Mouse (Mus musculus): Measurements from ENCODE around the gene Mns1.
"Not testable (repeated sequence)": the region's sequence is repeated elsewhere in the genome, so short reads cannot be mapped to it uniquely, and the experiment has no call there.

Mns1 gene

DNA sequence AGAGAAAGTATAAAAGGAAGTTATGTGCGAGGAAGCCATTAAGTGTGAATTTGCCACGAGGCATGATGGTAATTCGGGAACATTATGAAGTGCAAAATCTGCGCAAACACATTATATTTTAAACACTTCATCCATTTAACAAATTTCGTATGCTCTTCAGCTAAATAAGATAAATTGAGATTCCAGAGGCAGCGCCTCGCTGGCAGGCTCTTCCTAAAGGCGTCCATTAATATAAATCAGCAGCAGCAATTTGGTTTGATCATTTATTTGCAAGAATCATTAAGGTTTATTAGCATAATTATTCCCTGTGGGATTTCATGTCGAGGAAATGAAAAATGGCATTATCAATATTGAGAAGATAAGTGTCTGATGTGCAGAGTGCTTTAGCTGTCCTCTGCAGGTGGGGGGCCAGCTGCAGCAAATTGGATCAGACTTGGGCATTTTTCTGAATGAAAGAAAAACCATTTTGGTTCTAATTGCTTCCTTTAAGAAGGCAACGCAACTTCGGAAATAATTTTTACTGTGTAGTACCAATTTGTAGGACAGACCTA lies 12.4 kb upstream of the Mns1 start:
- DNase-seq (ENCODE audit: low read depth, low spot score), result no peak

DNA sequence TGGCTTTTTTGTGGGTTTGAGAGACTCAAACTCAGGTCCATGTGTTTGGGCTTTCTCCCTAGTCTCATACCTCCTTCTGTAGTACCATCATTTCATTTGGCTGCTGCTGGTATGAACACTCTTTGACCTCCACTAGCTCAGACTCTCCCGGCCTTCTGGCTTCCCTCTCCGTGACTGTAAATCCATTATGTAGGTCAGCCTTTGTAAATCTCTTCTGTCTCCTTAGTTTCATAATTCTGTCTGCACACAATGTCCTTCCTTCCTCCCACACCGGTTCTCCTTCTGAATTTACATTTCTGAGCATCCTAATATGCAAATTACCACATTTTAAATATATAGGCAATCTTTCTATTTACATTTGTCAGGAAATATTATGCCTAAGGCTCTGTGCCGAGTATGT lies 9.9 kb upstream of the Mns1 start:
- no peak for DNase-seq (ENCODE audit: low read depth, low spot score)

DNA sequence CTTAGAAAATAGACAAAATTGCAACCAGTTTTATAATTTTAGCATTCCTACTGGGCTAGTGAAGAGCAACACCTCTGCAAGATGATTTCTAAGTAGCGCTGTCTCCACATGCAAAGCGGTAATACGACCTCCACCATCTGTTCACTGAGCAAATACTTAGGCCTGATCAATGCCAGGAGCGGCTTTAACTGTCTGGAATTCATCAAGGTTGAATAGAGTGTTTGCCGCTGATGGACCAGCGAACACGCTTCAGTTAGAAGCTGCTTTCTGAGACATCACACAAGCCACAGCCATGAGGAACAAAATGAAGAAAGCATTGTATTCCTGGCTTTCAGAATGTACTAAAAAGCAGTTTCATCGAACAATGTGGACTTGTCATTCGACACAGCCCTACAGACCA lies 2.9 kb upstream of the Mns1 start:
- peak; percentile 55 for DNase-seq (ENCODE audit: low read depth, low spot score)

DNA sequence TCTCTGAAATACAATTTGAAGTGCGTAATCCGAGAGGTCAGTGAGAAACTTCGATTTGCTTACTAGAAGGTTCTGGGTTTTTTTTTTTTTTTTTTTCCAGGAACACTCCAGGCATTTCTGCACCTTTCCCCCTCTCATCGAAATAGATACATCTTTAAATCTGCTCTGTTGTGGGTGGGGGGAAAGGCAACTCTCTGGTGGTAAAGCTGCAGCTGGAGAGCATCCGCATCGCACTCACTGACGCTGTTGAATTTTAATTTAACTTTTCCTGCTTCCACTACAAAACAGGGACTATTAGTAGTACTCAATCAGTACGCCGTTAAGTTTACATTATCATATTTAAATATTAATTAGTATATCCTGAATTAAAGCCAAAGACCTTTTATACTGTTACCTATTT lies 938 bp downstream of the Mns1 start:
- DNase-seq (ENCODE audit: low read depth, low spot score), result no peak

DNA sequence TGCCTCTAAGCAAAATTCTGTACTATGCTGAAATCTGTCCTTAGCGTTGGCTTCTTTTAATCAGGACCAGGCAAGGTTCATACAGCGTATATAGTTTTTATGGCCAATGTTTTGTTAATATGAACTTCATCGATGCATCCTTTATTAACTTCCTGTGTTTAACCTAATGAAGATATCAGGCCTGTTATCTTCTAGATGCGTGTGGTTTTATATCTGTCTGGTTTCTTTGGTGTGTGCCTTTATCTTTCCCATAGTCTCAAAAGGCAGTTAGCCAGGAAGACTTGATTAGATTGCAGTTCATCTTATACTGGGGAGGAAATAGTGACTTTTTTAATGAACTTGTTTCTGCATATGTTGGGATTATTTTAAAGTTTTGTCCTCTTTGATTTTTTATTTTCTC lies 2.5 kb downstream of the Mns1 start:
- no peak for DNase-seq (ENCODE audit: low read depth, low spot score)

DNA sequence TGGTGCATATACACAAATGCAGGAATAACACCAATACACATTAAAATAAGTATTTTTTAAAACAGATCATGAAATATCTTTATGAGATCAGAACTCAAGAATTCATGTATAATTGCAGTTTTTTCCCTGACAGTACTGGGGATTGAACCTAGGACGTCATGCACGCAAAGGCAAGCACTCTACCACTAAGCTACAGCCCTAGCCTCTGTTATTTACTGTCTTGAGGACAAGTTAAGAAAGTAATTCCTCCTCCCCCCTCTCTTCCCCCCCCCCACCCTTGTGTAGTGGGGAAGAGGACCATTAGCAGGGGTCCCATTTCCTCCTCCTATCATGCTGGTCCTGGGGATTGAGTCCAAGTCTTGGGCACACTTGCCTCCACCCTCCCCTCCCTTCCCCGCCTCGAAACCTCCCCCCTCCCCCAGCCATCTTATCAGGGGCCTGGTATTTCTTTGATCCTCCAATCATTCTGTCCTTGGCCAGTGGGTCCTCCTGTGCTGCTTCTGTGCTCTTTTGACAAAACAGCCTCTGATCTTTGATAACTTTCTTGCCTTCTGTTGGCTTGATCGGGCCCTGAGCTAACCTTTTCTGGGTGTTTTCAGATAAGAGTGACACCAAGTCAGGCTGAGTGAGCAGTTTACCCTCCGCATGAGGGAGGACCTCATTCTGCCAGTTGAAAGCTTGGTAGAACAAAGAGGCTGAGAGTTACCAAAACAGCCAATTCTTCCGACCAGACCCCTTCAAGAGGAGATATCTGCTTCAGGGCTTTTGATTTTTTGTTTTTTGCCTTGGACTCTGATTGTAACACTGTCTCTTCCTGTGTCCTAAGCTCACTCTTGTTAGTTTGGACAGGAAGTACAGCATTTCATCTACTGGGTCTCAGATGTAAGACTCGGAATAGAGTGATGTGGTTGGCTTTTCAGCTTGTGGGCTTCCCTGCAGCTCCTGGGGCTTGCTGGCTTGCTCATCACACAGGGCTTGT lies 3.4 kb downstream of the Mns1 start:
- DNase-seq (ENCODE audit: low read depth, low spot score), result no peak

DNA sequence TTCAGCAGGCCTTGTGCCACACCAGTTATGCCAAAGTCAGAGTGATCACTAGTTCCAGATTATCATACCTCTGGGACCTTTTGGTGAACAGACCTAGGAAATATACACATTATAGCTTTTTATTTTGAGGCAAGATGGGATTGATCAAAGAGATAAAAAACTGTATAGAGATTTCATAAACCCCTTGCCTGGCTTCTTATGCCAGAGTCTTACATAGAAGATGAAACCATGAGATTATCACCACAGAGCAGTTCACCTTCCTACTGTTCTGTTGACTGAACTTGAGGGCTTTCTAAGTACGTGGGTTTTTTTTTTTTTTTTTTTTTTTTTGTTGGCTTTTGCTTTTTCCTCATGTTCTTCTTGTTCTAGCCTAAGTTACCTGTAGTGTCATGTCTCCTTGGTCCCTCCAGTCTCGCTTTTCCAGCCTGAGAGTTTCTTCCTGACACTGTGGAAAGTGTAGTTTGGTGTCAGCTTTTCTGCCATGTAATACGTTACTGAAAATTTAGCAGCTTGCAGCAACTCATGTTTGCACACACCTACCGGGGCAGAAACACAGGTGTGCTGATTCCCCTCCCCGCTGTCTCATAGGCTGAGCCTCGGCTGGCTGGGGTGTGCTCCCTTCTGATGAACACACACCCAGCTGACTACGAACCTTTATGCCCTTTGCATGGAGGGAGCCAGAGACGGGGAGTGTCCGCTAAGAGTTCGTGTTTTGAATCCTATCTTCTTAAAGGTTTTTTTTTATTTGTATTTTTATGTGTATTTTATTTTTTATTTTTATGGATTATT lies 4.3 kb downstream of the Mns1 start:
- DNase-seq (ENCODE audit: low read depth, low spot score), result no peak

DNA sequence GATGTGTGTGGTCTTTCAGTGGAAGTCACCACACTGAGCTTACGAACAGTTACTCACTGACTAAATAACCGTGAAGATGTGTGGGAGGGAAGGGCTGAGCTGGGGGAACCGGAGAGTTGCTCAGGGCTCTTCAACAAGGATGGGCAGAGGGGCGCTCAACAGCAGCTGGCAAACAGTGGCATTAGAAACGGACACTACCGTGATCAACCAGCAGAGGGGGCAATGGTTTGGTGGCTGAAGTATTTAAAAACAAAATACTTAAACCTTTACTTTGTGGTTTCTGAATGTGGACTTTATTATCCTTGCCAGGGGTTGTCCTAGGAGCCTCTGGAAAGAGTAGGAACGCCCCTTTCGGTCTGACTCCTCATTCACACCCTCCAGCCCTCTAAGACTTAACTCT lies 10.2 kb downstream of the Mns1 start:
- peak; percentile 45 for DNase-seq (ENCODE audit: low read depth, low spot score)

DNA sequence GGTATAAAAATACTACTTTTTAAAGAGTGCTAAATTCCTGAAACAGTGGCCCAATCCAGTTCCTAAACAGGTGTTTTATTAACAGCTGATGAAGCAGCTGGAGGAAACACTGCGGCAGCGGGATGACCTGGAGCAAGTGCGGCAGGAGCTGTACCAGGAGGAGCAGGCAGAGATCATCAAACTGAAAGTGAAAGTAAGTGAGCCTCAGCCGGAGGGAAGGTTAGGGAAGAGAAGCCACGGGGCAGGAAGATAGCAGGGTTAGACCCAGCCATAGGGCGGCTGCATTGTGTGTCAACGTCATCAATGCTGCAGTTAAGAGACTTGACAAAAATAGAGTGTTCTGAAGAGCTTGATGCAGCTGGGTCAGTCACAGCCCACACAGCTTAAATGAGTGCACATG lies 11.6 kb downstream of the Mns1 start:
- DNase-seq (ENCODE audit: low read depth, low spot score), result no peak

DNA sequence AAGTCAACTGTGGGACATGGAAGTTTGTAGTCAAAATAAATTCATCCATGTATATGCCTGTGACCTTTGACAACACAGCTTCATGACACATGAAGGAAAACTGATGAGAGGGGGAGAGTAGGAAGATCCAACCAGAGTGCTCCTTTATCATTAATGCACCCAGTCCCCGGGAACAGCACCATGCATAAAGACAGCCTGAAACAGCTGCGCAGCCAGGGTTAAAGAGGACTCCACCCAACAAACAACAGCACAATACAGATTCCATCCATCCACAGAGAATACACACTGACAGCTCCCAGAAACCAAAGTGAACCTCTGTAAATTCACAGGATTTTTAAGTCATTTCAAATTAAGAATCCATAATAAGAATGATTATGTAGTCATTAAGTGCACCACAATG lies 12.0 kb downstream of the Mns1 start:
- DNase-seq (ENCODE audit: low read depth, low spot score), result no peak

DNA sequence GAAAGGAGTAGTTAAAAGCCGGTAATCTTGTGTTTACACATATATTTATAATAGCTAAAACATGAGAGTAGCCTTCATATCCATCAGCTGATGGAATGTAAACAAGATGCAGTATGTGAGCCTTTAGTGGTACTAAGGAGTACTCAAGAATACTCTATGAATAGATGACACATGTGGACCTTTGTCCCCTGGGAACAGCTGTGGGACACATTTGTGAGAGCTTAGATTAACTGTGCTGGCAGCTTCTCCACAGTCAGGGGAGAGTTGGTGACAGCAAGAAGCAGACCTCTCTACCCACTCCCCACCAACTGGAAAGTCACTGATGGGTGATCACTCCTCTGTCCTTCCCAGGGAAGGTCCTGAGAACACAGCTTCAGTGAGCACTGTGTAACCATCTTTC lies 12.6 kb downstream of the Mns1 start:
- no peak for DNase-seq (ENCODE audit: low read depth, low spot score)

DNA sequence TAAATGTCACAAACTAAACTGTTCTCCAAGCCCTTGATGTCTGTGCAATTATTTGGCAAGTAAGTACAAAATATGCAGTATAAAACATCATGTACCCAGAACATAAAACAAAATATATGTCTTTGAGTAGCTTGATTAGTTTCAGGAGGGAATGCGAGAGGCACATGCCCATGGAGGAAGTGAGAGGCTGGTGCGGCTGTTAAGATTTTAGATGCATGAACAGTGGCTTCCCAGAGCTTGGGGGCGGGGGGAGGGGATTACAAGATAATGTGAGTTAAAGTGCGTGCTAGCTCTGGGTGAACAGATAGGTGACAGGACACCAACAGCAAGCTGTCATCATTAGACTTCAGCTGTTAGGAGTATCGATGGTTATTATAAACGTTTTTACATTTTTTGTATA lies 13.3 kb downstream of the Mns1 start:
- DNase-seq (ENCODE audit: low read depth, low spot score), result no peak

DNA sequence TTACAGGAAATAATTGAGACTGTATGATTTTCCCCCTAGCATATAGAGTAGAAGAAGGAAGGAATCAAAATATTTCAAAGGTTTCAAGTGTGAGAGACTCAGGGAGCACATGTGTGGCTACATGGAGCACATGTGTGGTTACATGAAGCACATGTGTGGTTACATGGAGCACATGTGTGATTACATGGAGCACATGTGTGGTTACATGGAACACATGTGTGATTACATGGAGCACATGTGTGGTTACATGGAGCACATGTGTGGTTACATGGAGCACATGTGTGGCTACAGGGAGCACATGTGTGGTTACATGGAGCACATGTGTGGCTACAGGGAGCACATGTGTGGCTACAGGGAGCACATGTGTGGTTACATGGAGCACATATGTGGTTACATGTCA lies 16.5 kb downstream of the Mns1 start:
- not testable (repeated sequence) for DNase-seq (ENCODE audit: low read depth, low spot score)

DNA sequence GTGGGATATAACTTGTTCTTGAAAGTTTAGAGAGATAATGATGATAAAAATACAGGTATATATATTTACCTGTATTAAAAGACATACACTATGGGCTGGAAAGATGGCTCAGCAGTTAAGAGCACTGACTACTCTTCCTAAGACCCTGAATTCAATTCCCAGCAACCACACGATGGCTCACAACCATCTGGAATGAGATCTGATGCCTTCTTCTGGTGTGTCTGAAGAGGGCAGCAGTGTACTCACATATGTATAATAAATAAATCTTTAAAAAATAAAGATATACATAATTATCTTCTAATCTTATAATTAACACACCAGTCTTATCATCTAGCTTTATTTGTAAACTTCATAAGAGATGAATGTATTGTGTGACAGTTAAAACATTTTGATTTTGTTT lies 18.6 kb downstream of the Mns1 start:
- DNase-seq (ENCODE audit: low read depth, low spot score), result no peak

DNA sequence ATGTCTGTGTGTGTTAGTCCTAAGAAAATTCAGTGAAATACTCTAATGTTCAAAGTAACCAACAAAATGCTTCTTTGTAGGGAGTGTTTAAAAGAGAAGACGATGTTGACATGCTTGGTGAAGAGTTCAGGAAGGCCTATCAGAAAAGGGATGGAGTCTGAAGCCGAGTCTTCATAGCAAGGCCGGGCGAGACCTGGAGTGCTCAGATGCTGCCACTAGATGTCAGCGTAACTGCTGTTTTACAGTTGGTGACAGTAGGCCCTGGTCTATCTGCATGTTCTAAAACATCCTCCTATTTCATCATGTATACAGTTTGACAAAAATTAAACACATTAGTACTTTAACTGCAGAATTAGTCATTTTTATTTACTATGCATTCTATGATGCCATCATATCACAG lies 20.4 kb downstream of the Mns1 start:
- DNase-seq (ENCODE audit: low read depth, low spot score), result peak; percentile 53

DNA sequence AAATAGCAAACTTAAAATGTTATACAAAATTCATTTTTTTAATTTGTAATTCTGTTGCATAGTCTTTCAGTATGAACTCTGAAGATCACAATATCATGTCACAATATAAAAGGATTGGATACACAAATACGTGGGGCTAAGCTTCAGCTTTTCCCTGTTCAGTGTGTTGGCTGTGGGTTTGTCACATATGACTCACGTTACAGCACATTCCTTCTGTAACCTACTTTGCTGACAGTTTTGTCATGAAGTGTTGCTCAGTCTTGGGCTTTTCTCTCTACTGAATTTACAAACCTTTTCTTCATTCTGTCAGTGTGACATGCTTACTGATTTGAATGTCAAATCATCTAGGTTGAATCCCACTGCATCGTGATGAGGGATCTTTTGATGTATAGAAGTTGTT lies 21.9 kb downstream of the Mns1 start:
- no peak for DNase-seq (ENCODE audit: low read depth, low spot score)

DNA sequence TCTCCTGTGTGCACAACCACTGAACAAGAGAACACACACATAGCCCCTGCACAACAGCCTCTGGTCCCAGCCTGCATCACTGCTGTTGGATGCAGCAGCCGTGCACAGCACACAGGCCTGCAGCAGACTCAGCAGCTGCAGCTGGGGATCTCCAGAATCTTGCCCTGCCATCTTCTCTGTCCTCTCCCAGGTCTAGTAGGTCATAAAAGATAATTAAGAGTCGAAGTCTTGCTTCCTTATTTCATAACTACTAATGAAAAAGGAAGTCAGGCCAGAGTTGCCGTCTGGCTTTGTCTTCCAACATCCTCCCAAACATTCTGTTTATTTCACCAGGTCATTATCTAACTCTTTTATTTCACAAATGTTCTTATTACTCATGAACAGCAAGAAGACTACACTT lies 23.0 kb downstream of the Mns1 start:
- DNase-seq (ENCODE audit: low read depth, low spot score), result no peak

DNA sequence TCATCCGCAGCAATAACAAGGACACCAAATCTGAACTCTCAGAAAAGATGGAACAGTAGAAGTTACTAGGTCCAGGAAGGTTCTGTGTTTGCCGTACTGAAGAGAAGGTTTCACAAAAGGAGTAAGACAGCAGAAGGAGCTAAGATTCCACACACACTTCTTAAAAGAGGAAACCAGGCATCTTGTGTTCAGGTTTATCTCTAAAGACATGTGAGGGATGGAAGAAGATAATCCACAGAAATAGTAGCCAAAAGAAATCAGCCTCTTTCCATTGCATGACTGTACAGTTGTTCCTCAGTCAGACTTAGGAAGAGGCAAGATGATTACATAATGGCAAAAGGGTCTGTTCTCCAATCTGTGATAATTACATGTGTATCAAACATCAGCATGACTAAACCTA lies 24.6 kb downstream of the Mns1 start:
- no peak for DNase-seq (ENCODE audit: low read depth, low spot score)

DNA sequence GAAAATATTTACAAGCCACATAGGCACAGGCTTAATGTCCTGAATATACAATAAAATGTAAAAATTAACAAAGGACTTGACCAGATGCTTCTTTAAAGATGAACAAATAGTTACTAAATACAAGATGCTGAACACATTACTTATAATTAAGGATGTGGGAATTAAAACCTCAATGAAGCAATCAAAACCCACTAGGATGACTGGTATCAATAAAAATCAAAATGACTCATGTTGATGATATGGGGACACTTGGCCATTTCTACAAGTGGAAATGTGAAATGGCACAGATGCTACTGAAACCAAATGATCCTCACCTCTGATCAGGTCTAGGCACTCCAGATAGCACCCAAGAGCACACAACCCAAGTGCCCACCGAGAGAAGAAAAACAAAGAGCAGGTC lies 27.0 kb downstream of the Mns1 start:
- no peak for DNase-seq (ENCODE audit: low read depth, low spot score)

DNA sequence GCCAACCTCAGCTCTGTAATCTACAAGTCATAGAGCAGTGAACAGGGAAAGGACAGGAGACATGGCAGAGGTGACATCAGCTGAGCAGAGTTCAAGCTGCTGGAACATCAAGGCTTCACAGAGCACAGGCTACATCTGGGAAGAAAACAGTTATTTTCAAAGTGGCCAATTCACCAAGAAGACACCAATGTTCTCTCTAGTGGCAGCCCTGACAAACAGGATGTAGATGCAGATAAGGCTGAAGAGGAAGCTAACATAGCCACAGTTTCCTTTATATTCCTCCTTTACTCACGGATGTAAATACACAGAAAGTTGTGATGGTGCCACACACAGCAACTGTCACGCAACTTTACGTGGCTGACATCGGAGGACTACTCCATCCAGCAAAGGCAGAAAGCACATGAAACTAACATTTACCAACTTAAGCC lies 28.0 kb downstream of the Mns1 start:
- no peak for DNase-seq (ENCODE audit: low read depth, low spot score)

DNA sequence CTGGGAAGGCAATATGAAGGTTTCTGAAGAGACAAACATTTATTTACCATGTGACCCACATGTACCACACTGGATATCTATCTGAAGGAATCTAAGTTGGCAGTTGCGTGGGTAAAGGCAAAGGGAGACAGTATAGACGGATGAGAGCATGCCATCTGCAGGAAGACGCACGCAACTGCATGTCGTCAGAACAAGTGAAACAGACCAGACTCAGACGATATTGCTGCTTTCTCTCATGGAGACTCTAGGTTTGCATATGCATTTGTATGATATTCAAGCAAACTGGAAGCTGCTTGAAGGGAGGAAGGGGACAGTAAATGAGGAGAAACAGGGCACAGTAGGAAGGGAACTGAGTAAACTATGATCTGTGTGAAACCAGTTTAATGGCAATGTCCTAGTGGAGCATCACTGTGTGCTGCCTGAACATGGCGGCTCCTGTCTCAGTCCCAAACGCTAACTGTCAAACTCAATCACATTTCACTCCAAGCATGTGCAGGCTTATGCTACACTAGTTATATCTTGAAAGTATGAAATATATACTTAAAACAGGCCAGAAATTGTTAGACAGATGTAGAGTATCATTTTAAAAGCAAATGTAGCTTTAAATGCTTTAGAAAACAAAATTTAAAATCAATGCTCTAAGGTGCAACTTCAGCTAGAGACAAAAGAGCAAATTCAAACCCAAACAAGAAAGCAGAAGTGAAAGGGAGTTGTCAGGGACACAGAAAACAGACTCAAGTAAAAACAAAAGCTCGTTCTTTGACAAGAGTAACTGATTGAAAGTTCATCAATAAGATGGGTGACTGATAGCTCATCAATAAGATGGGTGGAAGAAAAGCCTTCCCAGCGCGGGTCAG lies 30.0 kb downstream of the Mns1 start:
- no peak for DNase-seq (ENCODE audit: low read depth, low spot score)

DNA sequence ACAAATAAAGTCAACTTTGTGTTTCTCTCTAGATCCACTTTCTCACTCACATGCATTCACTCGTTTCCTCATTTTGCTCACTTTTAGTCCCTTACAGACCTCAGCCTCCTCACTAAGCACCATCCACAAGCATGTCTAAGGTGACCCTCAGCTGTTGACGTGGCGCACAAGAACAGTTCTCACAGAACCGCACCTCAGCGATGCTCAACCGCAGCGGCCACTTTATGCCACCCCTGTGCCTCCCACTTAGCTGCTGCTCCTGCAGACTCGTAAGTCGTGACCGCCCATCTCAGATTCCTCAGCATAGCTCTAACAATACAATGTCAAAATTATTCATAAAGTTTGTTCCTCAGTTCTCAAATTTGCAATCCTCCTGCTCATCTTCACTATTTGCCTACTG lies 30.8 kb downstream of the Mns1 start:
- DNase-seq (ENCODE audit: low read depth, low spot score), result no peak

All from forelimb bud, embryonic 11.5 days (tissue).